Mouse (Mus musculus) G1E (cell line): ENCODE results near the gene Fam189a1.

Experiments
- CTCF ChIP-seq: IDR thresholded peaks from 2 replicates; pipeline ENCODE4 v1.5.1; 2012; ENCODE audit warnings: low read depth, low read length, inconsistent platforms, mixed read lengths
- GATA1 ChIP-seq: IDR thresholded peaks from 2 replicates; pipeline ENCODE4 v1.6.1; 2012; ENCODE audit warnings: borderline replicate concordance, low read length, inconsistent platforms, mixed read lengths

DNA sequence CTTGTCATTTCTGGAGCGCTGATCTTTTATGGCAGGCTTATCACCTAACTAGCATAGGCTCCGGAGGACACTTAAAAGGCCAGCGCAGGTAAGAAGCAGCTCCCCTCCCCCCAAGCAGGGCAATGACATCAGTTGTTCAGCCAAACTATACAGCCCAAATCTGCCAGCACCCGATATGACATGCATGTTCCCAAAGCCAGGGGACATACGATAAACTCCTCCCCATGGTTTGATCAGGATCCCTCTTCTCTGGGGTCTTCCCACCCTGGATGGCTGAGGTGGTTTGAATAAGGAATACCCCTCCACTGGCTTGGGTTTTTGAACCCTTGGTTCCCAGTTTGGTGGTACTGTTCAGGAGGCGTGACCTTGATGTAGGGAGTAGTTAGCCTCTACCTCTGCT is 49.7 kb upstream of the Fam189a1 start:
- TF ChIP-seq GATA1 = no peak
- no peak for TF ChIP-seq CTCF
